Mouse (Mus musculus) forebrain, embryonic 16.5 days (tissue): Measurements from ENCODE around the gene Actl7a. TPM values are rescaled to one million over a fixed set of nuclear protein-coding genes. Genes with fewer than 3 reads are reported as not detected.

Experiments used
- ATAC-seq: fragments of 200-750 bp; cut with Nextera tagmentation; 2 replicates; pipeline ENCODE4 v1.8.0; 2017; ENCODE audit warnings: mild to moderate bottlenecking, moderate library complexity
- H3K27ac ChIP-seq: fragments of 300-500 bp; sonication (generic); 2 replicates; pipeline ENCODE4 v1.5.1; 2014; ENCODE audit warnings: low read length, control low read depth
- H3K27me3 ChIP-seq: fragments of 300-500 bp; sonication (generic); replicated peaks from 2 replicates; pipeline ENCODE4 v1.6.1; 2014; ENCODE audit warnings: low read length; ENCODE audit not compliant: control insufficient read depth, insufficient read depth
- H3K36me3 ChIP-seq: fragments of 300-500 bp; sonication (generic); 2 replicates; pipeline ENCODE4 v1.6.1; 2014; ENCODE audit not compliant: control insufficient read depth, insufficient read depth
- H3K4me1 ChIP-seq: fragments of 300-500 bp; sonication (generic); replicated peaks from 2 replicates; pipeline ENCODE4 v1.6.1; 2014; ENCODE audit warnings: low read length; ENCODE audit not compliant: control insufficient read depth, insufficient read depth
- H3K4me2 ChIP-seq: fragments of 300-500 bp; sonication (generic); 2 replicates; pipeline ENCODE4 v1.6.1; 2014; ENCODE audit warnings: mild to moderate bottlenecking, low read length, control low read depth
- H3K4me3 ChIP-seq: fragments of 300-500 bp; sonication (generic); replicated peaks from 2 replicates; pipeline ENCODE4 v1.5.1; 2014; ENCODE audit warnings: mild to moderate bottlenecking, low read length, control low read depth
- H3K9ac ChIP-seq: fragments of 300-500 bp; sonication (generic); replicated peaks from 2 replicates; pipeline ENCODE4 v1.6.1; 2014; ENCODE audit warnings: low read depth, low read length, control low read depth
- H3K9me3 ChIP-seq: fragments of 300-500 bp; sonication (generic); 2 replicates; pipeline ENCODE4 v1.6.1; 2016; ENCODE audit warnings: low read length; ENCODE audit not compliant: control insufficient read depth
- WGBS: fragments of 180-500 bp; shearing (Covaris S2); extraction: QIAGEN DNeasy Blood & Tissue Kit; methylation state at CpG from one replicate; pipeline ENCODE4 v1.1.7; 2014; 5-methylcytosine and 5-hydroxymethylcytosine counted together
- polyA plus RNA-seq: library from polyadenylated mRNA; unstranded; fragments of >200 nt; fragmentation: Nextera tagmentation; extraction: Ambion mirVana; gene quantifications from 2 replicates; pipeline ENCODE4 v1.2.1, GENCODE M21; 2015

The Actl7a gene
- polyA plus RNA-seq, 1 experiment from 2014 or later, result not detected

GRCm38 (mm10) chr4:56720403-56720802 is 22.8 kb upstream of the Actl7a start:
- Histone ChIP-seq H3K9me3 (no peaks in the 10 kb centered on the region), H3K36me3 (no peaks in the 10 kb centered on the region)
- WGBS, result 84% methylated on average over 9 of the region's 9 CpGs

GRCm38 (mm10) chr4:56721469-56721868 is 21.7 kb upstream of the Actl7a start:
- Histone ChIP-seq H3K4me1 (no peaks in the 10 kb centered on the region), H3K4me3 (no peak overlapping the region), H3K36me3 (no peaks in the 10 kb centered on the region), H3K27me3 (no peaks in the 10 kb centered on the region), H3K27ac (no peak overlapping the region), H3K9me3 (no peaks in the 10 kb centered on the region), H3K9ac (no peak overlapping the region), H3K4me2 (no peak overlapping the region)
- no peak for ATAC-seq
- 32% methylated on average over 3 of the region's 3 CpGs for WGBS

More at GRCm38 (mm10) chr4:56720403-56720802, 22.8 kb upstream of the Actl7a start:
- H3K9ac ChIP-seq, result no peak overlapping the region
- H3K4me3 ChIP-seq, result no peak overlapping the region
- no peak overlapping the region for H3K4me2 ChIP-seq
- no peaks in the 10 kb centered on the region for H3K4me1 ChIP-seq
- H3K27ac ChIP-seq, result no peak overlapping the region
- no peaks in the 10 kb centered on the region for H3K27me3 ChIP-seq
- no peak for ATAC-seq

GRCm38 (mm10) chr4:56722346-56722745 is 20.9 kb upstream of the Actl7a start:
- H3K27ac ChIP-seq, result no peak overlapping the region
- no peak overlapping the region for H3K4me2 ChIP-seq
- 0 out of 2 replicates have a peak, but pooled peaks cover 4% of the 10 kb centered on the region for H3K9me3 ChIP-seq

GRCm38 (mm10) chr4:56723237-56723636 is 20.0 kb upstream of the Actl7a start:
- WGBS, result 94% methylated on average over 6 of the region's 6 CpGs
- H3K9me3 ChIP-seq, result 0 out of 2 replicates have a peak, but pooled peaks cover 6% of the 10 kb centered on the region
- H3K4me1 ChIP-seq, result no peaks in the 10 kb centered on the region
- H3K4me2 ChIP-seq, result no peak overlapping the region
- H3K27ac ChIP-seq, result no peak overlapping the region
- ATAC-seq, result no peak
- H3K36me3 ChIP-seq, result no peaks in the 10 kb centered on the region
- H3K9ac ChIP-seq, result no peak overlapping the region
- H3K27me3 ChIP-seq, result no peaks in the 10 kb centered on the region
- H3K4me3 ChIP-seq, result no peak overlapping the region

More at GRCm38 (mm10) chr4:56722346-56722745, 20.9 kb upstream of the Actl7a start:
- no peaks in the 10 kb centered on the region for H3K36me3 ChIP-seq
- H3K4me1 ChIP-seq, result no peaks in the 10 kb centered on the region
- no peak overlapping the region for H3K9ac ChIP-seq
- H3K27me3 ChIP-seq, result no peaks in the 10 kb centered on the region
- no peak overlapping the region for H3K4me3 ChIP-seq
- WGBS, result 63% methylated on average over 6 of the region's 6 CpGs
- ATAC-seq, result no peak

GRCm38 (mm10) chr4:56725839-56726238 is 17.4 kb upstream of the Actl7a start:
- no peaks in the 10 kb centered on the region for H3K36me3 ChIP-seq
- H3K9me3 ChIP-seq, result 0 out of 2 replicates have a peak, but pooled peaks cover 6% of the 10 kb centered on the region
- H3K27ac ChIP-seq, result no peak overlapping the region
- H3K4me1 ChIP-seq, result no peaks in the 10 kb centered on the region
- H3K4me3 ChIP-seq, result no peak overlapping the region
- 60% methylated on average over 8 of the region's 8 CpGs for WGBS
- no peak overlapping the region for H3K4me2 ChIP-seq
- no peak overlapping the region for H3K9ac ChIP-seq
- H3K27me3 ChIP-seq, result no peaks in the 10 kb centered on the region
- ATAC-seq, result no peak

GRCm38 (mm10) chr4:56740020-56740485 is 3.2 kb upstream of the Actl7a start, which contains the start of gene Gm26657:
TSS of gene Gm26657 (plus strand) at chr4:56740070.
- Histone ChIP-seq H3K36me3 (peaks cover 8% of the 10 kb centered on the region), H3K27me3 (no peaks in the 10 kb centered on the region), H3K9me3 (no peaks in the 10 kb centered on the region), H3K27ac (no peak within 1 kb of the TSS), H3K4me3 (no peak within 1 kb of the TSS), H3K4me2 (no peak within 1 kb of the TSS), H3K9ac (no peak within 1 kb of the TSS), H3K4me1 (no peaks in the 10 kb centered on the region)
- no peak for ATAC-seq
- 92% methylated on average over 18 of the region's 18 CpGs for WGBS

GRCm38 (mm10) chr4:56740611-56741010 is 2.6 kb upstream of the Actl7a start:
- Histone ChIP-seq H3K9ac (no peak overlapping the region), H3K9me3 (no peaks in the 10 kb centered on the region), H3K27ac (no peak overlapping the region), H3K4me3 (no peak overlapping the region), H3K4me2 (no peak overlapping the region), H3K36me3 (peaks cover 8% of the 10 kb centered on the region), H3K27me3 (no peaks in the 10 kb centered on the region), H3K4me1 (no peaks in the 10 kb centered on the region)
- no peak for ATAC-seq
- WGBS, result 96% methylated on average over 20 of the region's 20 CpGs

GRCm38 (mm10) chr4:56741041-56741493 is 2.1 kb upstream of the Actl7a start, which contains the start of gene Actl7b:
TSS of gene Actl7b (minus strand) at chr4:56741443.
- no peak within 1 kb of the TSS for H3K27ac ChIP-seq
- H3K4me2 ChIP-seq, result no peak within 1 kb of the TSS
- no peak for ATAC-seq
- H3K36me3 ChIP-seq, result peaks cover 8% of the 10 kb centered on the region
- 92% methylated on average over 13 of the region's 13 CpGs for WGBS
- H3K4me3 ChIP-seq, result no peak within 1 kb of the TSS
- H3K27me3 ChIP-seq, result no peaks in the 10 kb centered on the region
- no peaks in the 10 kb centered on the region for H3K4me1 ChIP-seq
- no peaks in the 10 kb centered on the region for H3K9me3 ChIP-seq
- no peak within 1 kb of the TSS for H3K9ac ChIP-seq

GRCm38 (mm10) chr4:56742698-56743097 is 515 bp upstream of the Actl7a start:
- H3K4me2 ChIP-seq, result no peak overlapping the region
- ATAC-seq, result no peak
- H3K9ac ChIP-seq, result no peak overlapping the region
- H3K27ac ChIP-seq, result no peak overlapping the region
- no peaks in the 10 kb centered on the region for H3K27me3 ChIP-seq
- H3K9me3 ChIP-seq, result no peaks in the 10 kb centered on the region
- 87% methylated on average over 4 of the region's 4 CpGs for WGBS
- H3K4me1 ChIP-seq, result no peaks in the 10 kb centered on the region
- no peak overlapping the region for H3K4me3 ChIP-seq
- peaks cover 8% of the 10 kb centered on the region for H3K36me3 ChIP-seq

GRCm38 (mm10) chr4:56746345-56746744 is 3.1 kb downstream of the Actl7a start:
- no peak overlapping the region for H3K9ac ChIP-seq
- H3K27me3 ChIP-seq, result no peaks in the 10 kb centered on the region
- H3K27ac ChIP-seq, result no peak overlapping the region
- no peak overlapping the region for H3K4me2 ChIP-seq
- no peak for ATAC-seq
- H3K4me3 ChIP-seq, result no peak overlapping the region
- 94% methylated on average over 2 of the region's 2 CpGs for WGBS
- no peaks in the 10 kb centered on the region for H3K9me3 ChIP-seq
- H3K36me3 ChIP-seq, result peaks cover 21% of the 10 kb centered on the region
- no peaks in the 10 kb centered on the region for H3K4me1 ChIP-seq
